Mouse (Mus musculus): ENCODE results near the gene Hip1r.

Hip1r gene

DNA sequence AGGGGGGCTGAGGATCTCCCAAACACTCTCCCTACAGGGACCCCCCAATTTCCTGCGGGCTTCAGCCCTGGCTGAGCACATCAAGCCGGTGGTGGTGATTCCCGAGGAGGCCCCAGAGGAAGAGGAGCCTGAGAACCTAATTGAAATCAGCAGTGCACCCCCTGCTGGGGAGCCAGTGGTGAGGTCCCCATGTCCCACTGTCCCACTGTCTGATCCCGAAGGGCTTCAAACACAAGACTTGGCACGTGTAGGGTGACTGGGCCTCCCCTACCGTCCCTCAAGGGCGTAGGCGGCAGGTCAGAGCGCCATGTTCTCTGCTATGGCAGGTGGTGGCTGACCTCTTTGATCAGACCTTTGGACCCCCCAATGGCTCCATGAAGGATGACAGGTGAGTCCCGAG, 22.8 kb downstream of the Hip1r start:
- DNase-seq (ENCODE audit: low read depth, low spot score), result no peak

DNA sequence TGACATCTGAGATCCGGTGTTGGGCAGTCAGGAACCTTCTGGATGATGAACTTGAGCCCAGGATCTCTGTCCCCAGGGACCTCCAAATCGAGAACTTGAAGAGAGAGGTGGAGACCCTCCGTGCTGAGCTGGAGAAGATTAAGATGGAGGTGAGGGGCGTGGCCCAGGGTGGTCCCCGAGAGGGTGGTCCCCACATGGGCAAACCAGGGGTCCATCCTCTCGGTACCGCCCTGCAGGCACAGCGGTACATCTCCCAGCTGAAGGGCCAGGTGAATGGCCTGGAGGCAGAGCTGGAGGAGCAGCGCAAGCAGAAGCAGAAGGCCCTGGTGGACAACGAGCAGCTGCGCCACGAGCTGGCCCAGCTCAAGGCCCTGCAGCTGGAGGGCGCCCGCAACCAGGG, 23.3 kb downstream of the Hip1r start:
- DNase-seq (ENCODE audit: low read depth, low spot score), result no peak

DNA sequence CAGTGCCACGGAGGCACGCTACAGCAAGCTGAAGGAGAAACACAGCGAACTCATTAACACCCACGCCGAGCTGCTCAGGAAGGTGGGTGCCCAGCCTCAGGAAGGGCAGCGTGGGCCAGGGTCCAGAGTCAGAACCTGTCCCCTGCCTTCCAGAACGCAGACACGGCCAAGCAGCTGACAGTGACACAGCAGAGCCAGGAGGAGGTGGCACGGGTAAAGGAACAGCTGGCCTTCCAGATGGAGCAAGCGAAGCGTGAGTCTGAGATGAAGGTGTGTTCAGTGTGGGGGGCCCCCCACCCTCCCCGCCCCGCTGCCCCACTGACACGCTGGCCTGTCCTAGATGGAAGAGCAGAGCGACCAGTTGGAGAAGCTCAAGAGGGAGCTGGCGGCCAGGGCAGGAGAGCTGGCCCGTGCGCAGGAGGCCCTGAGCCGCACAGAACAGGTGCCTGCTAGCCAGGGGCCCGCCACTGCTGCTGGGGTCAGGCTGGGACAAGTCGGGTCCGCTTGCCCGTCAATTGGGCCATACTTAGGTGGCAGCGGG, 23.9 kb downstream of the Hip1r start:
- no peak for DNase-seq (ENCODE audit: low read depth, low spot score)

DNA sequence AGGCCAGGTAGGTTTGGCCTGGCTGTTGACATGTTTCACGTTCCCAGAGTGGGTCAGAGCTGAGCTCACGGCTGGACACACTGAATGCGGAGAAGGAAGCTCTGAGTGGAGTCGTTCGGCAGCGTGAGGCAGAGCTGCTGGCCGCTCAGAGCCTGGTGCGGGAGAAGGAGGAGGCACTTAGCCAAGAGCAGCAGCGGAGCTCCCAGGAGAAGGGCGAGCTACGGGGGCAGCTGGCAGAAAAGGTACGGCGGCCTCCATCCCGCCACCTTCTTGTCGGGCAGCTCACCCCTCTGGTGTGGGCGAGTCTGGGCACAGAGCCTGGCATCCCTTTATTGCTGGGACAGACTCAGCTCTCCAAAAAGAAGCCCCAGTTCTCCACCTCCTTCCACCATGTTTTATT, 24.4 kb downstream of the Hip1r start:
- DNase-seq (ENCODE audit: low read depth, low spot score), result no peak

DNA sequence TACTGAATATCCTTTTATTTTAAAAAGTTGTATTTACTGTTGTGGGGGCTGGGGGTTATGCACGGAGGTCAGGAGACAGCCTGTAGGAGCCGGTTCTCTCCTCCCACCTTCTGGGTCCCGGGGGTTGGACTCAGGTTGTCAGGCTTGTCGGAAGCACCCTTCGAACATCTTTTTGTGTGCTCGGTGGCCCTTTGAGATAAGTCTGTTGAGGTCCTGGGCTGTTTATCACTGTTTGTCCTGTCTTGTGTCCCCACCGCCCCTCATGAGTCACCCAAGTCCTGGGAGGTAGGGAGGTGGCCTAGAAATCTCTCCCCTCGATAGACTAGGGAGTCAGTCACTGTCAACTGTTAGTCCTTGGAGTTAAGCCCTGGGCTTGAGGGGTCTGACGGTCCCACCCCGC, 24.9 kb downstream of the Hip1r start:
- DNase-seq (ENCODE audit: low read depth, low spot score), result no peak

DNA sequence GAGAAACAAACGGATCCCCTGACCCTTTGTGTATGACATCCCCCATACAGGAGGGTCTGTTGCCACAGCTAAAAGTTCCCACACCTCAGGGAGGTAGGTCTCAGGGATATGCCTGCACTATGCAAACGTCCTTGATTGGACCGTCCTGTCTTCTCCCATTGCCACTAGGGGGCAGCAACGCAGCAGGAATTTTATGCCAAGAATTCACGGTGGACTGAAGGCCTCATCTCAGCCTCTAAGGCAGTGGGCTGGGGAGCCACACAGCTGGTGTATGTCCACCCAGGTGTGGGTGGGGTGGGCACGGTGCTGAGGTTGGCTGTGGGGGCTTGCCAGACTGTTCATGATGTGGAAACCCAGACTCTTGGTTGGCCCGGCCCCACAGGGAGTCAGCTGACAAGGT, 27.4 kb downstream of the Hip1r start:
- DNase-seq (ENCODE audit: low read depth, low spot score), result peak; percentile 82

DNA sequence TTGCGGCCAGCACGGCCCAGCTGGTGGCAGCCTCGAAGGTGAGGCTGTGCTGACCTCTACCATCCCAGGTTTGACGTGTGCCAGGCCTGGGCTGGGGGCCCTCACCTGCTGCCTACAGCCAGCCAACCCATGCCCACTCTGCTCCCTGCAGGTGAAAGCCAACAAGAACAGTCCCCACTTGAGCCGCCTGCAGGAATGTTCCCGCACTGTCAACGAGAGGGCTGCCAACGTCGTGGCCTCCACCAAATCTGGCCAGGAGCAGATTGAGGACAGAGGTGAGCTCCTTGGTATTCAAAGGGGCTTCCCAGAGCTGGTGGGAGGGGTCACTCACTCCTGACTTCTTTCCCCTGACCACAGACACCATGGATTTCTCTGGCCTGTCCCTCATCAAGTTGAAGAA, 27.8 kb downstream of the Hip1r start:
- no peak for DNase-seq (ENCODE audit: low read depth, low spot score)

DNA sequence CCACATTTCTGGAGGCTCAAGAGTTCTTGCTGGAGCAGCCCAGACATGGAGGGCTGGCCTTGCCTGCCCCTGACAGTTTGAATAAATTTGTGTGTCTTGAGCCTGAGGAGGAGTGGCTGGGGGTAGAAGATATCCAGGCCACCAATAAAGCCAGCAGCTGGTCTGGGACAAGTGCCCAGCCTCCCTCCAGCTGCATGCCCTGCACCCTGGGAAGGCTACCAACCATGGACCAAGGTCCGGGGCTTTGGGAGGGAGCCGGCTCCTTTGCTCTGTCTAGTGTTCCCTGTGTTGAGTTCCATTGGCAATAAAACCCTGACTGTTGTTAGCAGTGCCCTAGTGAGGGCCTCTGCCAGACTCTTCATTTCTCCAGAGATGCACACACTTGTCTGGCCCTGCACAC, 29.4 kb downstream of the Hip1r start:
- DNase-seq (ENCODE audit: low read depth, low spot score), result no peak

DNA sequence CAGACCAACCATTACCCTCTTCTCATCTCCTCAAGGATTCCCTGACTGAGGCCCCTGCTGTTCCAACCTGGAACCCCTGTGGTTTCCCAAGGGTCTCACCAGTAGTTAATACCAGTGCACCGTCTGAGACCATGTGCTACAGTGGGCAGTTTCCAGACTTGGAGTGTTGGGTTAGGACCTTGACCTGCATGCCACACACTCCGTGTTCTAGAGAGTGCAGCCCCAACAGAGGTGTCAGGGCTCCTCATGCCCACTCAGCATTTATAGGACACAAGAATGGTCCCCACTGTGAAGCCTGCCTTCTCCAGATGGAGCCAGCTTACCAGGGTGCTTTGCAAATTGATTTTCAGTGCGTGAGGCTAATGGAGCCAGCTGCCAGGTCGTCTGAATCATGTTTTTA, 29.9 kb downstream of the Hip1r start:
- no peak for DNase-seq (ENCODE audit: low read depth, low spot score)

DNA sequence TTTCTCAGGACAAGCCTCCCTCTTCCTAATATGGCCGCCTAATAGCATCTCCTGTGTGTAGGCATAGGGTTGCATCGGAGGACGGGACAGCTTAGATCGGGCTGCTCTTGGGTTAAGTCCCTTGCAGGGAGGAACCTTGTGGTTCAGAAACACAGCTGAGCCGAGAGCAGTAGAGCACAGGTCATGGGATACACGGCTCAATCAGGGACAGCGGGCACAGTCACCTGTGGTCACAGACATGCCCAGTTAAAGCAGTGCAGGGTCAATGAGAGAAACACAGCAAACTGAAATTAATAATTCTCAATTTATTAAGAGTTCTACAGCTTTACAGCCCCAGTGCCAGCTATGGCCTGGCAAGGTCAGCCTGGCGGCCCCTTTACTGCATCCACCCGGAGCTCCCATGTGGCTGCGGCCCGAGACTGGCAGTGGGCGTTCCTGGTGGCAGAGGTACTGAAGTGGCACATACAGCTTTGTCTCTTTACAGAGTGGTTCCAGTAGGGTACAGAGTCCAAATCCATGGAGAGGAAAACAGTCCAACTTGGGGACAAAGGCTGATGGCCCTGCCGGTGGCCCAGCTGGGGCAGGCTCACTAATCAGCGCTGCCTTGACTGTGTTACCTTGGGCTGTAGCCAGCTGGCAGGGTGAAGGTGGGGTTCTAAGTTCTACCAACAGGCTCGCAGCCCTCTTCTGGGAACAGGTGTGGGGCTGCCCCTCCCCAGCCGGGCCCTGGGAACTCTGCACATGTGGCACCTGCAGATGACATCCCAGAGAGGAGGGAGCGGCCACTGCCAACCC, 31.1 kb downstream of the Hip1r start:
- no peak for DNase-seq (ENCODE audit: low read depth, low spot score)

DNA sequence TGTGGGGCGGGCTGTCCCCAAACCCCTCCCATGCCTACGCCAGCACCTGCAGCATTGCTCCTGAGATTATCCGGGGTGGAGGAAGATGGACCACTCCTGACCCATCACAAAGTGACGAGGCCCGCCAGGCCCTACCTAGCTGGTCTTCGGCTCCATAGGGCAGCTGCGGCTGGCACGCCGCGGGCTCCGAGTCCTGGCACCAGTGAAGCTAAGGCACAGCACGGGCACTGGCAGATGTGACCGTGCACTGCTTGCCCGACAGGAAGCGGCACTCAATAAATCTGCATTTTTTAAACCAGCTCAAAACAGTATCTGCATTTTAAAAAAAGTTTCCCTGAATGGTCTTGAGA, 31.7 kb downstream of the Hip1r start:
- no peak for DNase-seq (ENCODE audit: low read depth, low spot score)

DNA sequence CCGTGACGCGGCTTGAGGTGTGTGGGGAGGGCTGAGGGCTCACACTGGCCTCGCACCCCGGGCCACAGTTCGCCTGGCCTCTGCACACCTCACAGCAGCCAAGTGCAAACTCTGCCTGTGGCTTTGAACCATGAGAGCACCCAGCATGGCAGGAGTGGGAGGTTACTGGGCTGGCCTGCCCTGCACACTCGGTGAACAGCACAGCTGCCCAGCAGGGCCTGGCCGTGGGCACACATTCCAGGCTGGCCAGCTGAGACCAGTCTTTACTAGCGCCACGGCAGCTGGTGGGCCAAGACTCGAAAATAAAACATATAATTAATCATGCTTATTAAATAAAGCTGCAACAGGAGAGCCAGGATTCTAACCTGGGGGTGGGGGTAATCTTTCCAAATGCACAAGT, 32.2 kb downstream of the Hip1r start:
- DNase-seq (ENCODE audit: low read depth, low spot score), result no peak

DNA sequence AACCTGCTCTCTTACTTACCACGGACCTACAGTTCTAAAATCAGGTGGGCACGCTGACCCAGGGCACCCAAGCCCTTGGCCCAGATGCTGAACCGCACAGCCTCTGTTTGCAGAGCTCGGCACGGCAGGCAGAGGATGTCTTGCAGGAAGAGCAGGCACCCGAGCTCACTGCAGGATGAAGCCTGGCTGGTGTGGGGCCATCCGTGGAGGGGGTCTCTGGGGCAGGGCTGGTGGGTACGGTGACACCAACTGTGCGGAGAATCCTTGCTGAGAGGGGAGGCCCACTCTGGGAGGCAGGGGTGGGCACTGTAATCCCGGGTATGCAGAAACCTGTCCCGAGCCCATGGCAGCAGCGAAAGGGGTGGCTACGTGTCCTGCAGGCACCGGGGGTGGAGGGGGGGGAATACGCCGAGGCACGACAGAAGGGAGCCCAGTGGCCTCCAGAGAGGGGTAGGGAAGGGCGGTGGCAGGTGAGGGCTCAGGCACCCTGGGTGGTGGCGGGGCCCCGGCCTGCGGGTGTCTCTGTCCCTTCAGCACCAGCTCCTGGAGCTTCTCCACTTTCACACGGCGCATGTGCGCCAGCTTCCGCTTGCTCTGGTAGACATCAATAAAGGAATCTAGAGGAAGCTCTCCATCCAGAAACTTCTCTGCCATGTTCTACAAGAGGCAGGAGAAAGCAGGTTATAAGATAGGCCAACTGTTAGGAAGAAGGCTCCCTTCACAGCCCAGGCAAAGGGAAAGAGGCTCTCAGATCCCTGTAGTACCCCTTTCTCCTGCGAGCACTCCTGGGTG, 32.9 kb downstream of the Hip1r start:
- DNase-seq (ENCODE audit: low read depth, low spot score), result no peak

DNA sequence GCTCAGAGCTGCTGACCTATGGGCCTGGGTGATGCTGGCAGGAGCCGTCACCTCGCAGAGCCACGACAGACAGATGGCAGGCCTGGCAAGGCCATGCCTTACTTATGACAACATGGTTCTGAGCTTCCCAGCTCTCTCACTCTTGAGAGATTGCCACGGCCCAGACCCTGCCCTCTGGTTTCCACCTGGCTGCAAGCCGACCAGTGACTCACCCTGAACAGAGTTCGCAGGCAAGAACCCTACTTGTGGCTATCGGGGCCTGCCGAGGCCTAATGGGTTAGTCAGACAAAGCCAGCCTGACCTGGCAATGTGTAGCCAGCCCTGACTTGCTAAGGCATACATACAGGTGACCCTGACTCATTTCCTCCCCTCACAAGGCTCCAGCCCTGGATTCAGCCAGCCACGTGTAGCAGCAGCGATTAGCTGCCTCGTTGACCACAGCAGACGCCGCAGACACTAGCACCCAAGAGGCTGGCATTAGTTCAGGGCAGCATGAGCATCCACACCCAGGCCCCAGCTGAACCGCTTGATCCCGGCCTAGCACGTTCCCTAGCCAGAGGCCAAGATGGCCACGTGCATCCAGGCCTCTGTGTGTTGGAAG, 33.6 kb downstream of the Hip1r start:
- no peak for DNase-seq (ENCODE audit: low read depth, low spot score)

DNA sequence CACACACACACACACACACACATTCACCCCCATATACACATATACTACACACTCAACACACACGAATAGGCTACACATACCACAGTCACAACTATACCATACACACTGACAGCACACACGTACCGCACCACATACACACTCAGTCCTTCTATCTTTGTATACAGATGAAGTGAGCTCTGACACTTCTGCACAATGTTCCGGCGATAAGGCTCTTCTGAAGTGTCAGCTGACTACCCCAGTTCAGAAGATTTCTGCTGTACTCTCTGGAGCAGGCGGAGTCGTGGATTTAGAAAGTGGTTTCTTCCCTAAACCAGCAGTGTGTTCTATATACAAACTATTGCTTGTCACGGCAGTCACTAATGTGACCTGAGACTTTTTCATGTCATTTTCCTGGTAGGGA, 36.6 kb downstream of the Hip1r start:
- DNase-seq (ENCODE audit: low read depth, low spot score), result no peak

DNA sequence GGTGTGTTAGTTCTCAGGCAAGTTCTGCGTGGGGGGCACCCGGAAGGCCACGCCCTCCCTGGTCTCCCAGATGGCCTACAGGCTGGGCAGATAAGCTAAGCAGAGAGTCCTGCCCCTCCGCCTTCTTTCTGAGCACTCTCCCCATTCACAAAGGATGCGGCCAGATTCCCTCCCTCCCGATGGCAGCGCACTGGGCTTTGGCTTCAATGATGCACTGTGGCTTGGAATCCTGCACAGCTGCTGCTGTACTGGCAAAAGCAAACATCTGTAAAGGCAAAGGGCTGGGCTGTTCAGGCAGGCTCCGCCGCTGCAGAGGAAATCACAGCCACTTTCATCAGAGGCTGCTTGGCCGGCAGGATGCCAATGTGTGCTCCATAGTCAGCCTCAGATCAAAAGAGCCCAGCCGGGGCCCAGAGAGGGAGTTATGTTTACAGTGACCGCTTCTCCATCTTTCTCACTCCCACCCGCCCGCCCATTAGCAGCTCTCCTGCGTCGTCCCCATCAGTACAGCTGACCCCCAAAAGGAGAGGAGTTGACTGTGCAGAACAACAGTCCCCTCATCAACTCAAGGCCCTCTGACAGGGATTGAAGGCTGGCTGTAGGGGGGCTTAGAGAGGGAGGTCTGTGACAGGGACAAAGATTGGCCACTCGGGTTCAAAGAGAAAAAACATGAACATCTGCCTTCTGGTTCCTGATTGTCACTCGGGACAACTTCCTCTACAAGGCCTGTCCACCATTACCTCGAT, 37.7 kb downstream of the Hip1r start:
- DNase-seq (ENCODE audit: low read depth, low spot score), result no peak

DNA sequence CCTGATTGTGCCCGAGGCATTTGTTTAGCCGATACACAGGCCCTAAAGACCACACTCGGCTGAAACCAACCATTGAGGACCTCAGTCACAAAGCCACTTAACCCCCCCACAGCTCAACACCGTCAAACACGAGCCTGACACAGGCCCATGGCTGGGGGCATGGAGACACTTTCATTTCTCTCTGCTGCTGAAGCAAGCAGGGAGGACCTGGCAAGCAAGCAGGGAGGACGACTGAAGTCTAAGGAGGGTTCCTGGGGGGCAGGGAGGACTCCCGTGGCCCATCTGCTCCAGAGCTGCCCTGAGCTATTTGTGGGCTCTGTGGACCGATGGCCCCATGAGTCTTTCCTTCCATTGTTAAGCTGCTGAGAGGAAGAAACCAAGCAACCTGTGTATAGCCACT, 38.5 kb downstream of the Hip1r start:
- no peak for DNase-seq (ENCODE audit: low read depth, low spot score)

DNA sequence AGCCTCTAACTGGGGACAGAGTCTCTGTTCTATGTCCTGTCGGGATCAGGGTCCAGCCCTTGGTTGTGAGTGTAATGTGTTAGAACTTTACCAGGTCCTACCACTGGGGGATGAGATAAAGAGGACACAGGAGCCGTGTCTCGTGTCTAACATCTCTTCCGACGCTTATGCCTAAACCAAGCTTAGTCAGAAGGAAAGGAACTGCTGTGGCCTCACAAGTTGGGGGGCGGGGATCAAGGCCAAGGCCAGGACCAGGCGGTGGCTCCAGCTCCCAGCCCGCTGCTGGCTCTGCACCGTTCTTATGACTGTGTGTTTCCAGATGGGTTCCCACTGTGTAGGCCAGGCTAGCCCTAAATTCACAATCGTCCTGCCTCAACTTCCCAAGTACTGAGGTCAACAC, 39.5 kb downstream of the Hip1r start:
- DNase-seq (ENCODE audit: low read depth, low spot score), result no peak

DNA sequence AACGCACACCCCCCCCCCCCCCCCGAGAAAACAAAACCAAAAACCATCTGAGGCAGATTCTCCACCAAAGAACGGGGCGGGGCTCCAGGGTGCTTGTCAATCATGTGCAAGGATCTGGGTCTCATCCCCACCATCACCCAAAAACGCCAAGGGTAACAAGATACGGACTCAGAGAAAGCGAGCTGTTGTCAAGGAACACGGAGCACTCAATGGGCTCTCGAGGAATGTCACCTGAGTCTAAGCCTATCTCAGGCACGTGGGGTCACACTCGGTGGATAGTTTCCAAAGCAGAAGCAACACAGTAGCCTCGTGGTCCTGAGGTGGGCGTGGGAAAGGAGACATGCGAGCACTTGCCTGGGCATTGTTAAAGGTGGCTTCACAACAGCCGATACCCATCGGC, 40.3 kb downstream of the Hip1r start:
- DNase-seq (ENCODE audit: low read depth, low spot score), result no peak

DNA sequence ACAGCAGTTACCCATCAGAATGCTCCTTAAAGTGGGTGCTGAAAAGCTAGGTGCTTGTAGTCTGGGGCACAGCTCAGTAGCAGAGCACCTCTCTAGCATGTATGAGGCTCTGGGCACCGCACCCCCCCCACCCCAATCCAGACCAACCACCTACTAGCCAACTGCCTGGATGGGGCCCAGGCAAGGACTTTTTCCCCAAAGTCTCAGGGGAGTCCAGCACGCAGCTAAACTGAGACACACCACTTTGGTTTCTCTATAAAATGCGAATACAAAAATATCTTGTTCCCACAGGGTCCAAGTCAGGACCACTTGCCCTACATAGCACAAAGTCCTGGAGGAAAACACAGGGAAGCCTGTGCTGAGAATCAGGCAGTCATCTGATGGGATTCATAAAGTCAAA, 40.8 kb downstream of the Hip1r start:
- no peak for DNase-seq (ENCODE audit: low read depth, low spot score)

DNA sequence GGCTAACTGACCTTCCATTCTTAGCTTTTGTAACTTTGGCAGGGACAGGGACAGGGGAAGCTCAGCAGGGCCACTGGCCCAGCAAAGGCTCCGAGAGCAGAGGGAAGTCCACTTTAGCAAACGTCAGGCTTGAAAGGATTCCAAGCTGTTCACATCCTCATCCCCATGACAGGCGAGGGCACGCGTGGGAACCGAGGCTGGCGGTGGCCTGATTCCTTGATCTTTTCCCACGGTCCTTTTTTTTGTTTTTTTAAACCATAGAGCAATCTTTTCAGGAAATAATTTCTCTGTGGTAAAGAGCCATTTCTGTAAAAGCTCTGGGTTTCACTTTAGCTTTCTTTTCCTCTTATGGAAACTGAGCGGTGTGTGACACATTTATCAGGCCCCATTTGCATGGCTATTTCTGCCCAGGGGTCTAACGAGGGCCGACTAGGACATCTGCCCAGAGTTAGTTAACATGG, 41.4 kb downstream of the Hip1r start:
- no peak for DNase-seq (ENCODE audit: low read depth, low spot score)

DNA sequence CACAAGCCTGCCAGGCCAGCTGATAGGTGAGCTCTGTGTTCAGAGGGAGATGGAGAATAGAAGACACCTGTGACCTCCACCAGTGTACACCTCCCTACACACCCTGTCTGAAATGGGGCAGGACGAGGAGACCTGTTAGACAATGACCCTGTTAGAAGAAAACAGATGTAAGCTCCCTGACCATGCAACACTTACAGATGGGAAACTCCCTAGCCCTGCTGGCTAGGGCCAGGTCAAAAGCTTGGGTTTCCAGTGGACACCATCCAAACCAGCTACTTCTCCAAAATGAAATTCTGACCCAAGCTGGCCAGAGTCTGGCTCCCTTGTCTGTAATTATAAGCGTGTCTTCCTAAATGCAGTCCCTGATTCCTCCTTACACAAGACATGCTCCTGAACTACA, 42.3 kb downstream of the Hip1r start:
- no peak for DNase-seq (ENCODE audit: low read depth, low spot score)

Measured in CD4-positive helper T cell, adult 2 months (primary cell).